Mouse (Mus musculus) ES-E14 (cell line): ENCODE data around the gene Wnt9a. TPM values are rescaled to one million over a fixed set of nuclear protein-coding genes. Genes with fewer than 3 reads are reported as not detected.
A peak's percentile ranks its signal among the peaks of the same experiment; 100 is the strongest.

Experiments
- DNase-seq: peaks from one replicate; pipeline ENCODE4 v3.0.0-alpha.2; 2013; ENCODE audit warnings: low read depth, low spot score
- H3K27ac ChIP-seq: 2 replicates; pipeline ENCODE4 v1.5.1; 2012; ENCODE audit warnings: low read depth, mild to moderate bottlenecking, low read length, moderate library complexity, mixed read lengths; ENCODE audit not compliant: poor library complexity, insufficient read depth, severe bottlenecking
- H3K36me3 ChIP-seq: 2 replicates; pipeline ENCODE4 v1.6.1; 2012; ENCODE audit warnings: mild to moderate bottlenecking, low read length, moderate library complexity, mixed read lengths; ENCODE audit not compliant: control insufficient read depth, poor library complexity, insufficient read depth, severe bottlenecking
- H3K4me1 ChIP-seq, 2 experiments: fragments of 150-350 bp in 1 of 2; sonication (generic) in 1 of 2; 2 replicates each; pipeline ENCODE4 v1.6.1; 2012; ENCODE audit warnings: low read length in 2 of 2, mild to moderate bottlenecking in 1 of 2, mixed read lengths in 1 of 2; ENCODE audit not compliant: control insufficient read depth in 2 of 2, insufficient read depth in 2 of 2, poor library complexity in 1 of 2
- H3K4me3 ChIP-seq, 2 experiments: fragments of 150-350 bp in 1 of 2; sonication (generic) in 1 of 2; 2 replicates each; pipeline ENCODE4 v1.5.1; 2012; ENCODE audit warnings: low read length in 2 of 2, low read depth in 1 of 2, mild to moderate bottlenecking in 1 of 2, mixed read lengths in 1 of 2; ENCODE audit not compliant: insufficient read depth in 1 of 2, poor library complexity in 1 of 2, severe bottlenecking in 1 of 2
- H3K9ac ChIP-seq: 2 replicates; pipeline ENCODE4 v1.6.1; 2012; ENCODE audit warnings: low read depth, mild to moderate bottlenecking, low read length, mixed read lengths; ENCODE audit not compliant: poor library complexity, insufficient read depth, severe bottlenecking
- H3K9me3 ChIP-seq: fragments of 150-350 bp; sonication (generic); 2 replicates; pipeline ENCODE4 v1.6.1; 2012; ENCODE audit warnings: low read depth, mild to moderate bottlenecking, low read length; ENCODE audit not compliant: control insufficient read depth, insufficient read depth
- CHD2 ChIP-seq: IDR thresholded peaks from 2 replicates; pipeline ENCODE4 v1.6.1; 2014; ENCODE audit warnings: mild to moderate bottlenecking, low read depth, low read length, inconsistent platforms
- HCFC1 ChIP-seq: IDR thresholded peaks from 2 replicates; pipeline ENCODE4 v1.6.1; 2012; ENCODE audit warnings: low read length, inconsistent platforms, borderline replicate concordance; ENCODE audit not compliant: insufficient read depth
- MAFK ChIP-seq: IDR thresholded peaks from 2 replicates; pipeline ENCODE4 v1.6.1; 2014; ENCODE audit warnings: mild to moderate bottlenecking, low read depth, low read length, inconsistent platforms; ENCODE audit not compliant: insufficient read depth
- ZC3H11A ChIP-seq: IDR thresholded peaks from 2 replicates; pipeline ENCODE4 v1.6.1; 2012; ENCODE audit warnings: low read depth, mild to moderate bottlenecking, inconsistent platforms, low read length, borderline replicate concordance
- ZNF384 ChIP-seq: IDR thresholded peaks from 2 replicates; pipeline ENCODE4 v1.6.1; 2012; ENCODE audit warnings: low read depth, low read length, inconsistent platforms
- in situ Hi-C, 2 experiments: fragments of 600-800 bp; cut with MboI; formaldehyde crosslinking; loops; one replicate each; pipeline ENCODE4 v1.15.1; 2025; ENCODE audit warnings: low sequenced_read_pairs in 2 of 2, inconsistent platforms in 1 of 2; ENCODE audit not compliant: unreplicated experiment in 2 of 2
- total RNA-seq: library from RNA; depleted of rRNA; stranded (reverse); fragments of 300-350 nt; gene quantifications from 2 replicates; pipeline ENCODE4 v1.2.3, GENCODE M21; 2012

Gene Wnt9a
- total RNA-seq, 1 experiment: 5.8 TPM

- H3K27ac ChIP-seq: no peak overlapping the region
- no peak overlapping the region for H3K4me3 ChIP-seq
- no peaks in the 10 kb centered on the region for H3K36me3 ChIP-seq
- TF ChIP-seq HCFC1 (no peak), ZNF384 (no peak), CHD2 (no peak), MAFK (no peak), ZC3H11A (no peak)
- peaks cover 0 to 6% of the 10 kb centered on the region in 2 experiments; a peak in 2 of 4 replicates for H3K4me1 ChIP-seq
- in situ Hi-C loops: no loop called here
- H3K9ac ChIP-seq: no peak overlapping the region
- no peak for DNase-seq
- H3K9me3 ChIP-seq: no peaks in the 10 kb centered on the region
Measured at GRCm38 (mm10) chr11:59276877-59277276, 29.9 kb upstream of the Wnt9a start.

- H3K4me3 ChIP-seq: no peak overlapping the region
- no peak overlapping the region for H3K9ac ChIP-seq
- no peaks in the 10 kb centered on the region for H3K36me3 ChIP-seq
- DNase-seq: no peak
- H3K4me1 ChIP-seq: peaks cover 2 to 12% of the 10 kb centered on the region in 2 experiments; a peak in 3 of 4 replicates
- in situ Hi-C loops: no loop called here
- H3K9me3 ChIP-seq: no peaks in the 10 kb centered on the region
- no peak overlapping the region for H3K27ac ChIP-seq
- TF ChIP-seq ZNF384 (no peak), ZC3H11A (no peak), MAFK (no peak), CHD2 (no peak), HCFC1 (no peak)
Measured at GRCm38 (mm10) chr11:59278047-59278446, 28.7 kb upstream of the Wnt9a start.

- Histone ChIP-seq H3K4me3 (no peak overlapping the region), H3K36me3 (no peaks in the 10 kb centered on the region), H3K27ac (no peak overlapping the region), H3K9me3 (no peaks in the 10 kb centered on the region), H3K4me1 (peaks cover 2 to 12% of the 10 kb centered on the region in 2 experiments; a peak in 2 of 4 replicates), H3K9ac (no peak overlapping the region)
- TF ChIP-seq ZNF384: no peak
- TF ChIP-seq MAFK: no peak
- no peak for TF ChIP-seq HCFC1
- no peak for TF ChIP-seq CHD2
- TF ChIP-seq ZC3H11A: no peak
- in situ Hi-C loops: no loop called here
- DNase-seq: peak; percentile 33
Measured at GRCm38 (mm10) chr11:59282111-59282510, 24.6 kb upstream of the Wnt9a start.

GRCm38 (mm10) chr11:59282933-59283332 lies 23.8 kb upstream of the Wnt9a start:
- DNase-seq: no peak
- TF ChIP-seq CHD2: no peak
- TF ChIP-seq MAFK: no peak
- TF ChIP-seq ZC3H11A: no peak
- TF ChIP-seq HCFC1: no peak
- TF ChIP-seq ZNF384: no peak
- Histone ChIP-seq H3K9me3 (no peaks in the 10 kb centered on the region), H3K27ac (no peak overlapping the region), H3K9ac (no peak overlapping the region), H3K36me3 (no peaks in the 10 kb centered on the region), H3K4me1 (peaks cover 2 to 12% of the 10 kb centered on the region in 2 experiments; a peak in 2 of 4 replicates), H3K4me3 (no peak overlapping the region)
- in situ Hi-C loops: no loop called here

- H3K4me1 ChIP-seq: peaks cover 2 to 12% of the 10 kb centered on the region in 2 experiments; a peak in 2 of 4 replicates
- no peak for DNase-seq
- in situ Hi-C loops: no loop called here
Measured at GRCm38 (mm10) chr11:59284146-59284545, 22.6 kb upstream of the Wnt9a start.

More at GRCm38 (mm10) chr11:59284146-59284545, 22.6 kb upstream of the Wnt9a start:
- Histone ChIP-seq H3K9me3 (no peaks in the 10 kb centered on the region), H3K27ac (no peak overlapping the region), H3K9ac (no peak overlapping the region), H3K36me3 (no peaks in the 10 kb centered on the region), H3K4me3 (no peak overlapping the region)
- TF ChIP-seq ZC3H11A (no peak), MAFK (no peak), CHD2 (no peak), HCFC1 (no peak), ZNF384 (no peak)
